Mouse (Mus musculus) 3T3-L1 (cell line): ENCODE results near the gene Slc34a3.
A peak's percentile ranks its signal among the peaks of the same experiment; 100 is the strongest.

ENCODE experiments used
- DNase-seq: peaks from one replicate; pipeline ENCODE4 v3.0.0-alpha.2; 2015; ENCODE audit warnings: low read depth, low spot score

Gene Slc34a3

DNA sequence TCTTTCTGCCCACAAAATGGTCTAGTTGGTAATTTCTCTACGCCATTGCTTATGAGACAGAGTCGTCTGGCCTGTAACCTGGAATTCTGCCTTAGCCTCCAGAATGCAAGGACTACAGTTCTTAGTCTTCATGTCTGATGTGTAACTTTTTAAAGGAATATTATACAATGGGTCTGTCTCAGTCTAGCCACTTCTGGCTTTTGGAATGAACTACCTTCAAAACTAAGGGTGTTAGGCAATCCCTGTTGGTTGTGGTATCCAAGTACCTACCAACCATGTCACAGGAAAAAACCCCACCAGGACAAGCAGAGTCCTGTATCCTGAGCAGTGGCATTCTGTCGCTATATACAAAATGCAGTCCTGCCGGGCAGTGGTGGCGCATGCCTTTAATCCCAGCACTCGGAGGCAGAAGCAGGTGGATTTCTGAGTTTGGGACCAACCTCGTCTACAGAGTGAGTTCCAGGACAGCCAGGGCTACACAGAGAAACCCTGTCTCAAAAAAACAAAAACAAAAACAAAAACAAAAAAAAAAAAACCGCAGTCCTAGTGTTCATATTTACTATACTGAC lies 8.3 kb downstream of the Slc34a3 start:
- peak; percentile 20 for DNase-seq

DNA sequence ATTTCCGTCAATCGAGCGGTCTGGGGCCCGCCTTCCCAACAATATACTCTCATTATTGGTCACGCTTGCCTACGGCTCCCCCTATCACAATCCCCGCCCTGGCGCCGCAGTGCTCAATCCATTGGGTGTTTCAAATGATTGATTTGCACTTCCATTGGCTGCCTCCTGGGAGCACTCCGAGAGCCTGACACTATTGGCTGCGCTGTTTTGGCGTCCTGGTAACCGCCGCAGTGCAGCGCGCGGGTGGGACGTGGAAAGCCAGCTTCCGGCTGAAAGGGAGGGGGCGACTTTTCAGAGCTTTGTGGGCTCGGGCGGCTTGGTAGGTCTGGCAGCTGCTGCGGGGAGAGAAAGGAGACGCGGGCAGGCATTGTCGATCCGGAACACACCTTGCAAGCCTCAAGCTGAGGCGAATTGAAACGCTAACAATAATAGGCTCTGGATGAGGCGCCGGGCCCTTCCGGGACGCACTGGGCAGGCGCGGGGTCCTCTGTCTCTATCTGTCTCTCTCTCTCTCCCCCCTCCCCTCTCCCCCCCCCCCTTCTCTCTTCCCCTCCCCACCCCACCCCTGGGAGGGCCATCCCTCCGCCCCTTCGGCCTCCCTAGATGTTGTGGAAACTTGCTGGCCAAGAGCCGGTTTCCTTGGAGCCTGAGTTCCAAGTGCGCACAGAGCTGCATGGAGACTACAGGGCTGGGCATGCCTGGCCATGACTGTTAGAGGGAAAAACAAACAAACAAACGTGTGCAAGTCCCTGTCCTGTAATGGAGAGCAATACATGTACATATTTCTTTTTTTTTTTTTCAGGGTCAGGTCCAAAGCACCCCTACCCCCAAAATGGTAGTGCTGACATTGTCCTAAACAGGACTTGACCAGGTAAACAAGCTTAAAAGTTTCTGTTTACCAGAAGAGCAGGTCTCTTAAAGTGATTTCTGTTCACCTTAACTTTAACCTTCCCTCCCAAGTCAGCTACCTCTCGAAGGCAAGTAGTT lies 9.1 kb downstream of the Slc34a3 start:
- DNase-seq, result peak; percentile 99

DNA sequence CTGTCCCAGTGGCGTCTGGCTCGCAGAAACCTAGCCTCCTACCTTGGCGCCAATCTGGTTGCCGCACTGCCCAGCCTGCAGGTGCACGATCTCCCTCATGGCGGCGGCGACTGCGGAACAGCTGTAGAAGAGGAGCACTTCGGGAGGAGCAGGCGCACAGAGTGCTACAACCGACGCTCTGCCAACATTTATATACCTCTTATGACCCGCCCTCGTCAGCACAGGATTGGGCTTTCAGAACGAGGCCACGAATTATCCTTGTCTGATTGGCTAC lies 9.7 kb downstream of the Slc34a3 start, which contains the start of gene Tubb4b:
Tubb4b (minus strand) TSS at position 211 of the 274 bp plus-strand sequence.
- DNase-seq, result no peak

DNA sequence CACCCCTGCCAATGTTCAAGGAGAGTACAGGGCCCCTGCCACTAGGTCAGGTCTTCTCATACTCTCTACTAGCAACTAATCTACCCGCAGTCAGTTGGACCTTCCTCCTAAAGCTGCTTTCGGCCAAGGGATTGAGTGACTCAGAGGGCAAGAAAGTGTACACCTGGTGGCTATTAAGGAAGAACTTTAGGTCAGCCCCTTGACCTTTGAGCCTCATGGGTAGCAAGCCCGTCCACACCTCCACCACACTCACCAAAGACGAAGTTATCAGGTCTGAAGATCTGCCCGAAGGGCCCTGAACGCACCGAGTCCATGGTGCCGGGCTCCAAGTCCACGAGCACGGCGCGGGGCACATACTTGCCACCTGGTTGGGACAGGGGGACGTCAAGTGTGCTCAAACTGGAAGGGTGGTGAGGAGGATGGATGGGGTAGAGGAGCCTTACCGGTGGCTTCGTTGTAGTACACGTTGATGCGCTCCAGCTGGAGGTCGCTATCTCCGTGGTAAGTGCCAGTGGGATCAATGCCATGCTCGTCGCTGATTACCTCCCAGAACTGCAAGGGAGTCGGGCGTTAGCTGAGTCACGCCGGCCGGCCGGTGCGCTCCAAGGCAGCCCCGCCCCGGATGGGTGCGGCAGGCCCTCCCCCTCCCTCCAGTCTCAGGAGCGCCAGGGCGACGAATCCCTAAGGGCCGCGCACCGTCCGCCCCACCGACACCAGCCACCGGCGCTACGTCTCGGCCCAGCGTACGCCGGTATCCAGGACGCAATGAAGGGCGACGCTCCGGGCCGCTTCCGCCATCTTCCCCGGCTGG lies 10.3 kb downstream of the Slc34a3 start:
- DNase-seq, result peak; percentile 81

DNA sequence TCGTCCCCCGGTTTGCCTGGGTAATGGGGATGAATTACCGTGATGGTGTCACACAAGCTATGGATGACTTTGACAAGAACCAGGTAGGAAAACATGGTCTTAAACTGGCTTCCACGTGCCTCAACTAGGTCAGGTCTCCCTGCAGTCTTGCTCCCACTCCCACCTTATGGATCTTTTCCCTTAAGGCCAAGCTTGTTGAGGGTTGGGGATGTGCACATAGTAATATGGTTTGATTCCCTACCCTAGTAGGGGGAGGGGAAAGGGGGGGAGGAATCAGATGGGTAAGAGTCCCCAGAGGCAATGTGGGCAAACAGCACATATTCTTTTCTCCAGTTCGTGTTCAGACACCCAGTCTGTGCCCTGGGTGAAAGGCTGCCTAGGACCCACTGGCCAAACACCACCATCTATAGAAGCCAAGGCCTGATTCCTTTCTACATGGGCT lies 12.8 kb downstream of the Slc34a3 start:
- no peak for DNase-seq

DNA sequence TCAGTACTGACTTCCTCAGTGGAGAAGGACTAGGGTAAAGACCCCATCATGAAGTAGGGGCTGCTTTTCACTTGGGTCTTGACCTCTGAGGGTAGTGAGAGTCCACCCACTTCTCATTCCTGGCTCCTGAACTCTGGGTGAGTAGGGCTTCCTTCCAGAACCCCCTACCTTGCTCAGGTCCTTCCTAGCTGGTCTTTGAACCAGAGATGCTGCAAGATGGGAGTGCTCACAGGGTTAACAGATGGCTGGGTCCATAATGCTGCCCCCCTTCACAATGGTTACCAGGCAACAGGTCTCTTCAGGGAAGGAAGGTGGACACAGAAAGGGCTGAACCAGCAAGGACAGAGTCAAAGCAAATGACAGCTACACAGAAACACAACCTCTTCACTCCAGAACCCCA lies 15.7 kb downstream of the Slc34a3 start, which contains the start of gene Fam166a:
Fam166a (plus strand) TSS at position 301 of the 400 bp plus-strand sequence.
- DNase-seq, result no peak

DNA sequence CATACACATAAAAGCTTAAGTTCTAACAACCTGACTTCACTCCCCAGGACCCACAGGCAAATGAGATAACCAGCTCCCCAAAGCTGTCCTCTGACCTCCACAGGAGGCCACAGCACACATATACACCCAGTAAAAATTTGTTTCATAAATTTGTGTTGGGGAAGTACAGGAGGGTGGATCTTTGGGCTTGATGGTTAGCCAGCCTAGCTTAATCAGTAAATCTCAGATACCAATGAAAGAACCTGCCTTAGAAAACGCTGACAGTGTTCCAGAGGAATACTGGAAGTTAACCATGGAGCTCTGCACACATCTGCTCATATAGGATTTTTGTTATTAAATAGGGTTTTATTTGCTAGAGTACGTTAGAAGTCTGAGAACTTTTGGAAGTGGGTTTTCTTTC lies 16.5 kb downstream of the Slc34a3 start:
- no peak for DNase-seq

DNA sequence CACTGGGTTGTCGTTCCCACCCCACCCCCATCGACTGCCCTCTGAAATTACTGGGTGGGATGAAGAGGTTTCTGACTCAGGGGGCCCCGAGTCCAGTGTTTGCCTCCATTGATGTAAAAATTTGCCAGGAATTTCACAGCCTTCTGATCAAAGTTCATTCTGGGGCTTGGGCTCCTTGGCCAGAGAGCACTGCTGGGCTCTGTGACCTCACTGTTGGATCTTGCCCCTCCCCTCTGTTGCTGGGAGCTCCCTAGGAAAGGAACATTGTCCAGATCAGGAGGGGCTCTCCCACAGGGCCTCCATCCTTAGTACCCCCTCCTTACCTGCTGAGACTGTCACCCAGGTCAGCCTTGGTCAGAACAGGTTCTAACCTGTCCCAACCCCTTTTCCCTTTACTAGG lies 19.7 kb downstream of the Slc34a3 start, which contains the start of gene Stpg3:
Stpg3 (minus strand) TSS at position 194 of the 400 bp plus-strand sequence.
- DNase-seq, result no peak

DNA sequence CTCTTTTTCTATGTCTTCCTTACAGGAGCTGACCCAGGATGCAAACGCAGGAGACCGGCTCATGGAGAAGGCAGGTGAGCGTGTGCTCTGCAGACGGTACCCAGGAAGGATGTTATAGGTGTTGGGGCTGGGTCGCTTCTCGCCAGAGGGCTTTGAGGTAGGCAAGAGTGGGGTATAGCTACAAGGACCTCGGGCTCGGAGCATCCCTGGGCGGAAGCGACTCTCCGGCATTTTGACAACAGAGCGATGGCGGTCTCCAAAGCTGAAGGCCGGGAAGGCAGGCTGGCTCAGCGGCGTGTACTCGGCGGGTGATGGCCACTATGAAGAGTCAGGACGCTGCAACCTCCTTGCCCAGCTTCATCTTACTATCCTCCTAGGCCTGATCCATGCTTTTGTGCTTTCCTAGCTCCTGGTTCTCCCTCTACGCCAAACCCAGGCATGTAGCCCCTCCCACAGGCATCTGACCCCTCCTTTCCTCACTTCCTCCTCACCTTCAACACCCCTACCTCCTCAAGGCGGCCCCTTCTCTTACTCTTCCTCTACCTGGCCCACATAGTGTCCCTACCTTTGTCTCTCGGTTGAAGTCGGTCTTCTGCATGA lies 20.8 kb downstream of the Slc34a3 start:
- no peak for DNase-seq

DNA sequence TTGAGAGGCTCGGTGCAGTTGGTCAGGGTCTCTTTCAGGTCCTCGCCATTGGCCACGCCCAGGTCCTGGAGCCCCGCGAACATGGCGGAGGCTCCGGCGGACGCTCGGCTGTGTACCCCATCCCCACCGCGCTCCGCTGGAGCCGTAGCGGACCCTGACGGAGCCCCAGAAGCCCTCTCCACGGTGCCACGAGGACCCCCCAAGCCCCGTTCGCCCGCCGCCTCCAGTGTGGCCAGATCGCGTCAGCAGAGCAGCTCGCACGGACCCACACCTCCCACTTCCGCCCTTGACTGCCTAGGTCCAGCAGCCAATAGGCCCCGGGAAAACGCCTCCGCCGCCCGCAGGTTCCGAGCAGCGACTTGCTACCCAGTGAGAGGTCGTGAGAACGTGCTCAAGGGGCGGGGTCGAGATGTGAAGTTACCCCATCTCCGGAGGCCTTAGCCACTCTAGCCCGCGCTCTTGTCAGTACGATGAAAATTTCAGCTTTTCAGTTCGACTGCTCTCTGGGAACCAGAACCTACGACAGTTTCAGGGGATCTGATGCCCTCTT lies 23.0 kb downstream of the Slc34a3 start, which contains the start of gene Nelfb:
Nelfb (minus strand) TSS at position 369 of the 550 bp plus-strand sequence.
- DNase-seq, result peak; percentile 95

DNA sequence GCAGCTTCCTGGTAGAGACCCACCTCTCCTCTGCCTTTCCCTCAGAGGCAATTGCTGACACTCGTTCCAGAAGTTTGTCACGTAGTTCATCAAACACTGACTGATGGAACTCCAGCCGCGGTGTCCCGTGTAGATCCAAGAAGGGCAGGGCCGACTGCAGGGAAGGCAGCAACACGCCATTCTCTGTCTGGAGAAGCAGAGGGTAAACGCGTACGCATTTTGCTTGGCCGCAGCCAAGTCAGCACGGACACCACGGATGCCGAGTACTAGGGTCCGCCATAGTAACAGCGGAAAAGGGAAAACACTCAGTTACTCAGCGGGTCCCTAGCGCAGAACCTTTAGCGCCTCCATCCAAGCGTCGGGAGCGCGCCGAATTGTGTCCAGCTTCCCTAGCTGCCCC lies 23.5 kb downstream of the Slc34a3 start:
- no peak for DNase-seq

DNA sequence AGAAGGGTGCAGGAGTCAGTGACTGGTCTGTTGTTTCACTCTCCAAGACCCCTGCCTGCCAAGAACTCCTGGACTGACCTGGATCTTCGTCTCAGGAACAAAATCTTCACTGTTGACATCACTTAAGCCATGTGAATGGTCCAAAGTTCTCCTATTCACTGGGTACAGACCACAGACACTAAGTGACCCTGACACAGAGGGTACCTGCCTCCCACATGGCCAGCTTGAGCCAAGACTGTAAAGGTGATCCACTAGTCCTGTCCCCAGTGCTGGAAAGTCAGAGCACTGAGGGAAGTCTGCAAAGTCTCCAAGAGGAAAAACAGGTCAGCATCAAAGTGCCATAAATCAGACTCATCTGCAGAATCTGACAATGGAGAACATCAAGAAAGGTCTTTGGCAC lies 26.6 kb downstream of the Slc34a3 start:
- DNase-seq, result no peak

DNA sequence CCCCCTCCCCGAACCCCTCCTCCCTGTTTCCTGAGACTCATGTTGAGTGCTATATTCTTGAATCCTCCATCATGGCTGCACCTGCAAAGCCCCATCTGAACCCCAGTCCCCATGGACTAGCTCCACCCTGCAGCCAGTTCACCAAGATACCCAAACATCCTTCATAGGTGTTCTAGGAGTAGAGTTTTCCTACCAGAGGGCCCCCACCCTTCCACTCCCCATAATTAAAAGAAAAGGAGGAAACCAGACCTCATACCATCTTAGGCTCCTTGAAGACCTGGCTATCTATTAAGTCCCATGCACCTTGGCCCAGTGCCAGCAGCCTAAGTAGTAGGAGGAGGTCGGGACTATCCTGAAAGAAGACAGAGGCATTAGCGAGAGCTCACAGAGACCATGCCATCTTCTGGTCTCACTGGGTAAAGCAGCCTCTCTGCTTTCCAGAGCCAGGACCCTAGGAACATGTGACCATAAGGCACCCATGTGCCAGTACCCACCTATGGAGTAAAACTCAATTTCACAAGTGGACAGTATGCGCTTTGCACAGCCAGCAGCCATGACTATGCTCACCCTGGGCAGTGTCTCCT lies 30.4 kb downstream of the Slc34a3 start:
- DNase-seq, result no peak

DNA sequence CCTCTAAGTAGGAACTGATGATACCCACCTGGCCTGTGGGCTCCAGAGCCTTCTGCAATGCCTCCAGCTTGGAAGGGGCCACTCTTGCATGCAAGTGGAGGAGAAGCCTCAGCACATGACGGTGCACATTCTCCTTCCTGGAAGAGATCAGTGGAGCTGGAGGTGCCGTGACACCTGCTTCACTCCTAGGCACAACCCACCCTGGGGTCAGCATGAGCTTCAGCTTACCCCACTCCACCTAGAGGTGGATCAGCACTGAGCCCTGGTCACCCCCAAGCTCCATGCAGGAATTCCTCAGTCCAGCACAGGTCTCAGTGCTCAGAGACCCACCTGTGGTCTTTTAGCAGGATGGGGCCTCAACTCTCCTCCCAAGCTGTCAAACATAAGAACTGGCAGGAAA lies 33.5 kb downstream of the Slc34a3 start:
- no peak for DNase-seq

DNA sequence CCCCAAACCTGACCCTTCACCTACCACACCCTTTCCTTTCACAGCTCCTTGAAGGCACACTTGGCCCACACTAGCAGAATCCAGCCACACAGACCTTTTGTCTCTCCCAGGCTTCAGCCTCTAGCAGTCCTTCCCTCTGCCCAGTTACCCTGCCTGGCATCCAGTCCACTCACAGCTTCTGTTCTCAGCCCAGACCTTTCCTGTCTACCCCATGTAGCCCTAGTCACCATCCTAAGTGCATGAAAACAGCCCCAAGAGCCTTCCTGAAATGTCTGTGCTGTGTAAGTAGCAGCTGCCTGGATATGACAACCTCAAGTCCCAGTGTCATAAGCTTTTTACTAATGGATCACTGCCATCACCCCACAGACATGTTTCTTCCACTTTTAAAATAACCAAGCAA lies 36.2 kb downstream of the Slc34a3 start:
- DNase-seq, result no peak

DNA sequence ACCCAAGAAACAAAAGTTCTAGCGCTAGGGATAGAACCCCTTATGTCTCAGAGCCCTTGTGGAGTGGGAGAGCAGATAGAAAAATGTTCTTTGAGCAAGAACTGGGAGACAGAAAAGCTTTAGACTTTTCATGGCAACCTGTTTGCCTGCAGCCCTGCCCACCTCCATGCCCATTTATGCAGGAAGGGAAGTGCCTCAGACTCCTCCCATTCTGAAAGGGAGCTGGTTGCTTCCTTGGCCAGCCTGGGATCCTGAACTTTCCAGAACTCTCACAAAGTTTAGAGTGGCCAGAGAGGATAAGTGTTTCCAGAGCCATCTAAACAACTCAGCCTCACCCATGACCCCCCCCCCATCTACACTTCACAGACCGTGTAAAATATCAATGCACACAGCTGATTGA lies 37.0 kb downstream of the Slc34a3 start:
- DNase-seq, result peak; percentile 48

DNA sequence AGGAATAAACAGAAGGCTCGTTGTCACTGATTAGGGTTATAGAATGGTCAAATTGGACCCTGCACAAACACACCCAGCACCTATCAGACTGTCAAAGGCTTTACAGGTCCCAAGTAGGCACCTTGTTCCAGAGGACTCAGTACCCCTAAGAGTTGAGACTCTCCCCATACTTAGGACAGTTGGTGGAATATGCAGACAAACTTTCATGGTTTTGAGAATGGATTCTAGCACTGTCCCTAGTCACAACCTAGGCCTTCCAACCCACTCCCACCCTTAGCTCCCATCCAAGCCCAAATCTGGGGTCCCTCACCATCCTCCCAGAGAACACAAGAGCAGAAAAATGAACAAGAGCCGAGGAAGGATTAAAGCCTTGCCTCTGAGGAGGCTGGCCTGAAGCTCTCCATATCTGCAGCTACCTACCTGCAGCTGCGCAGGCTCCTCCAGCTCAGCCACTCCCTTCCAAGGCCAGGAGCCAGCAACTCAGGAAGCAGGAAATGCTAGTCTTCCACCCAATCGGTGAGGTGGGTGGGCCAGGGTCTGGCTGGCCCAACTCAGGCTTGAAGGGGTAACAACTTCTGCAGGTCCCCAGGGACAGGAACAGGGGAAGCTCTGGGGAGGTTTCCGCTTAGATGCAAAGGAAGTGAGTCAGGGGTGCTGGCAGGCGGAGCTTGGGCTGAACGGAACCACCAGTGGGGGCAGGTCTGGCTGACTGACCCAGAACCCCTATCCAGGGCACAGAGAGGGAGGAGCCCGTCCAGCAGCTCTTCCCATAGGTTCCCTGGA lies 37.8 kb downstream of the Slc34a3 start, which contains the start of gene Tor4a:
Tor4a (minus strand) TSS at position 715 of the 783 bp plus-strand sequence.
- peak; percentile 87 for DNase-seq

DNA sequence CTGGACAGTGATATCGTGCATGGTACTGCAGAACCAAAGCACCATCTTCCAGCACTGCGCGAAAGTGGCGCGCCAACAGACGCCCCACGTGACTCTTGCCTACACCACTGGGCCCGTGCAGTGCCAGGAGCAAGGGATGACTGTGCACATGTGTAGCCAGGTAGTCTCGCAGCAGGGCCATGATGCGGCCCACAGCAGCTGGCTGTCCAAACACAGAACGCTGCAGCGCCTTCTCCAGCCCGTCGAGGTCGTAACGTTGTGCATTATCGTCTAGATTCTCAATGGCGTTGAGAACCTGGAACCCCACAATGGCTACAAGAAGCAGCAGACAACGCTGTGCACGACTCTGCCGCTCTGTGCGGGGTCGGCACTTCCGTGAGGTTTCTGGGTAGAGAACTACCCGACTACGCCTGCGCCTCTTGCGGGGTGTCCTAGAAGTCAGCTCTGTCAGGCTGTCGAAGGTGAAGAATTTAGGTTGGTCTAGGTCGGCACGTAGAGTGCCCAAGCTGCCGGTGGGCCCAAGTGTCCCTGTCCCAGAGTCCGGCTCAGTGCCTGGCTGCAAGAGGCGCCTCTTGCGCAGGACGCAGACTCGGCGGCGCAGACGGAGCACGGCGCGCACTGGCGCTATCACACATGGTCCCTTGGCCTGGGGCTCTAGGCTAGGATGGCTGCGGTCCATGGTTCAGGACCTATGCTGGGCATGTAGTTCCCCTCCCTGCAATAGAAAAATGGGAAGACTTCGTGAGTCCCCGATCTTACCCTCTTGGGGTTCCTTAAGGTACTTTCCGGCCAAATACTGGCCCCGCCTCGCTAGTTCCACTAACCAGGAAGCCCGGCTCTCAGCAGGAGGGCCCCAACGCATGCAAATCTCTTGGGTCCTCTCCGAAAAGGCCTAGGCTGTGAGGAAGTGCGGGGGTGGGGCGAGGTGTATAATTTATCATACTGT lies 38.7 kb downstream of the Slc34a3 start:
- DNase-seq, result no peak
